Comparison of ENCODE assay signal across 7 mouse cellular contexts in genomic region chr9:21221383-21221929, GRCm38 (mm10). TPM values are rescaled to one million over a fixed set of nuclear protein-coding genes. Genes with fewer than 3 reads are reported as not detected.
A peak's percentile ranks its signal among the peaks of the same experiment; 100 is the strongest.
DNase-seq lines count a peak whose midpoint lies in the region; ATAC-seq and TF ChIP-seq lines count a peak whose summit lies in the region.

No protein-coding gene starts in this region.

- peak overlapping the region; percentile 47 for H3K9ac ChIP-seq in heart, embryonic 14.5 days (ENCODE audit: low read length)
- H3K9ac ChIP-seq in midbrain, postnatal 0 days (replicated peaks; ENCODE audit: low read length, poor library complexity, severe bottlenecking) = no peak overlapping the region

- TF ChIP-seq CTCF in thymus, adult 2 months (IDR thresholded peaks at IDR 0.05; ENCODE audit: borderline replicate concordance, control insufficient read depth, extremely low read depth, insufficient read depth, low read length, poor library complexity) = no peak
- peak; percentile 69 for TF ChIP-seq CTCF in midbrain, postnatal 0 days (IDR thresholded peaks at IDR 0.05)

- 11% methylated on average over 7 of the region's 7 CpGs for WGBS in thymus, adult 2 months
- 24% methylated on average over 7 of the region's 7 CpGs for WGBS in heart, embryonic 14.5 days
- 23% methylated on average over 7 of the region's 7 CpGs for WGBS in limb, embryonic 10.5 days
- 22% methylated on average over 7 of the region's 7 CpGs for WGBS in midbrain, postnatal 0 days

- H3K27ac ChIP-seq in thymus, adult 2 months (ENCODE audit: control insufficient read depth, insufficient read depth, low read length) = no peak overlapping the region
- peak overlapping the region in 1 of 2 experiments; percentile 75; a peak in 3 of 4 replicates for H3K27ac ChIP-seq in heart, embryonic 14.5 days (replicated peaks in 1 of 2; ENCODE audit: control insufficient read depth in 1 of 2, insufficient read depth in 1 of 2, low read depth in 2 of 2, low read length in 2 of 2)
- H3K27ac ChIP-seq in limb, embryonic 10.5 days = no peak overlapping the region
- no peak overlapping the region for H3K27ac ChIP-seq in midbrain, postnatal 0 days (ENCODE audit: low read depth, low read length)

- DNase-seq in thymus, adult 2 months = peak; percentile 60
- no peak for DNase-seq in thymus, adult 18-20 months
- peak; percentile 80 for DNase-seq in c-Kit-positive CD71-positive TER-119-positive erythroid progenitor cells, embryonic 14.5 days (ENCODE audit: low spot score)
- no peak for DNase-seq in limb, embryonic 10.5 days (ENCODE audit: low spot score)
- DNase-seq in midbrain, postnatal 0 days (ENCODE audit: low spot score) = peak; percentile 78
- no peak for DNase-seq in ovary, adult 18-20 months (ENCODE audit: low spot score)

- H3K36me3 ChIP-seq in thymus, adult 2 months (ENCODE audit: control insufficient read depth, insufficient read depth, low read length) = no peaks in the 10 kb centered on the region
- H3K36me3 ChIP-seq in heart, embryonic 14.5 days (ENCODE audit: control insufficient read depth, insufficient read depth, low read length) = no peaks in the 10 kb centered on the region
- H3K36me3 ChIP-seq in limb, embryonic 10.5 days = no peaks in the 10 kb centered on the region
- no peaks in the 10 kb centered on the region for H3K36me3 ChIP-seq in midbrain, postnatal 0 days (ENCODE audit: insufficient read depth, low read length)

- H3K27me3 ChIP-seq in thymus, adult 2 months (ENCODE audit: control insufficient read depth, insufficient read depth, low read length) = no peaks in the 10 kb centered on the region
- no peaks in the 10 kb centered on the region for H3K27me3 ChIP-seq in heart, embryonic 14.5 days (ENCODE audit: control insufficient read depth, insufficient read depth, low read length)
- H3K27me3 ChIP-seq in limb, embryonic 10.5 days (ENCODE audit: low read depth, poor library complexity, severe bottlenecking) = peaks cover 14% of the 10 kb centered on the region
- no peaks in the 10 kb centered on the region for H3K27me3 ChIP-seq in midbrain, postnatal 0 days (ENCODE audit: insufficient read depth, low read length)

- 0 out of 2 replicates have a peak, but pooled peaks have one; percentile 11 for ATAC-seq in heart, embryonic 14.5 days (ENCODE audit: insufficient number of reproducible peaks, insufficient read depth, low FRiP score, low read depth)
- ATAC-seq in midbrain, postnatal 0 days (ENCODE audit: low FRiP score) = no peak

- 0 out of 2 replicates have a peak, but pooled peaks cover 2% of the 10 kb centered on the region for H3K9me3 ChIP-seq in heart, embryonic 14.5 days (ENCODE audit: control insufficient read depth, low read length)
- no peaks in the 10 kb centered on the region for H3K9me3 ChIP-seq in limb, embryonic 10.5 days (replicated peaks)
- no peaks in the 10 kb centered on the region for H3K9me3 ChIP-seq in midbrain, postnatal 0 days (ENCODE audit: low read length)

- peak overlapping the region; percentile 54 for H3K4me2 ChIP-seq in heart, embryonic 14.5 days (ENCODE audit: low read length)
- H3K4me2 ChIP-seq in midbrain, postnatal 0 days (ENCODE audit: low read depth, low read length, poor library complexity, severe bottlenecking) = no peak overlapping the region

- no peak for TF ChIP-seq POLR2A in thymus, adult 2 months (IDR thresholded peaks at IDR 0.05; ENCODE audit: control insufficient read depth, extremely low read depth, insufficient read depth, low read length, poor library complexity)

- H3K4me1 ChIP-seq in thymus, adult 2 months (replicated peaks; ENCODE audit: control insufficient read depth, insufficient read depth, low read length) = peaks cover 11% of the 10 kb centered on the region
- H3K4me1 ChIP-seq in heart, embryonic 14.5 days (ENCODE audit: control insufficient read depth in 2 of 2, insufficient read depth in 2 of 2, low read length in 2 of 2) = peaks cover 5 to 18% of the 10 kb centered on the region in 2 experiments
- peaks cover 17% of the 10 kb centered on the region for H3K4me1 ChIP-seq in limb, embryonic 10.5 days
- H3K4me1 ChIP-seq in midbrain, postnatal 0 days (ENCODE audit: insufficient read depth, low read length) = no peaks in the 10 kb centered on the region; the same call in 1 of the 2 replicates

- H3K4me3 ChIP-seq in thymus, adult 2 months (ENCODE audit: control insufficient read depth, insufficient read depth, low read length) = no peak overlapping the region
- H3K4me3 ChIP-seq in heart, embryonic 14.5 days (ENCODE audit: control insufficient read depth in 1 of 2, insufficient read depth in 1 of 2, low read depth in 1 of 2, low read length in 2 of 2) = peak overlapping the region in 1 of 2 experiments; percentile 6; a peak in 1 of 4 replicates
- 0 out of 2 replicates have a peak overlapping the region, but pooled peaks have one; percentile 40 for H3K4me3 ChIP-seq in limb, embryonic 10.5 days
- H3K4me3 ChIP-seq in midbrain, postnatal 0 days (ENCODE audit: low read depth, low read length) = no peak overlapping the region

RNA-seq across cellular contexts. Expression of gene Keap1, which starts 17.7 kb away (rescaled TPM):
- 115 and 122 TPM in 2 replicates for polyA plus RNA-seq in thymus, adult 2 months (2012; rRNA removed)
- 31.5 and 32.3 TPM in 2 replicates for polyA plus RNA-seq in heart, embryonic 14.5 days (2014; fragmentation: Nextera tagmentation; extraction: Ambion mirVana)
- polyA plus RNA-seq in limb, embryonic 10.5 days (2016; fragmentation: Nextera tagmentation; extraction: Ambion mirVana) = 50.4 and 61.7 TPM in 2 replicates
- total RNA-seq in midbrain, postnatal 0 days (2014; rRNA removed) = 72.5 and 89.7 TPM in 2 replicates
- polyA plus RNA-seq in midbrain, postnatal 0 days (2015; fragmentation: Nextera tagmentation; extraction: Ambion mirVana) = 60.6 and 67.7 TPM in 2 replicates

RNA-seq across cellular contexts. Expression of gene S1pr5, which starts 26.8 kb away (rescaled TPM):
- polyA plus RNA-seq in thymus, adult 2 months (2012; rRNA removed) = 0.70 and 0.78 TPM in 2 replicates
- polyA plus RNA-seq in heart, embryonic 14.5 days (2014; fragmentation: Nextera tagmentation; extraction: Ambion mirVana) = 0.18 and 0.26 TPM in 2 replicates
- polyA plus RNA-seq in limb, embryonic 10.5 days (2016; fragmentation: Nextera tagmentation; extraction: Ambion mirVana) = 0.15 and 0.33 TPM in 2 replicates
- total RNA-seq in midbrain, postnatal 0 days (2014; rRNA removed) = 4.2 and 5.2 TPM in 2 replicates
- 2.7 and 2.9 TPM in 2 replicates for polyA plus RNA-seq in midbrain, postnatal 0 days (2015; fragmentation: Nextera tagmentation; extraction: Ambion mirVana)

RNA-seq across cellular contexts. Expression of gene Atg4d, which starts 43.6 kb away (rescaled TPM):
- polyA plus RNA-seq in thymus, adult 2 months (2012; rRNA removed) = 84.3 and 87.7 TPM in 2 replicates
- 47.2 and 51.4 TPM in 2 replicates for polyA plus RNA-seq in heart, embryonic 14.5 days (2014; fragmentation: Nextera tagmentation; extraction: Ambion mirVana)
- 38.5 and 41.3 TPM in 2 replicates for polyA plus RNA-seq in limb, embryonic 10.5 days (2016; fragmentation: Nextera tagmentation; extraction: Ambion mirVana)
- 20.3 and 26.6 TPM in 2 replicates for total RNA-seq in midbrain, postnatal 0 days (2014; rRNA removed)
- 26.3 and 32.6 TPM in 2 replicates for polyA plus RNA-seq in midbrain, postnatal 0 days (2015; fragmentation: Nextera tagmentation; extraction: Ambion mirVana)

RNA-seq across cellular contexts. Expression of gene Pde4a, which starts 55.9 kb away (rescaled TPM):
- 6.1 and 6.8 TPM in 2 replicates for polyA plus RNA-seq in thymus, adult 2 months (2012; rRNA removed)
- 11.0 and 11.8 TPM in 2 replicates for polyA plus RNA-seq in heart, embryonic 14.5 days (2014; fragmentation: Nextera tagmentation; extraction: Ambion mirVana)
- 3.6 and 4.5 TPM in 2 replicates for polyA plus RNA-seq in limb, embryonic 10.5 days (2016; fragmentation: Nextera tagmentation; extraction: Ambion mirVana)
- total RNA-seq in midbrain, postnatal 0 days (2014; rRNA removed) = 40.7 and 46.5 TPM in 2 replicates
- polyA plus RNA-seq in midbrain, postnatal 0 days (2015; fragmentation: Nextera tagmentation; extraction: Ambion mirVana) = 59.8 and 63.8 TPM in 2 replicates

Comparison
In these comparisons a context has a peak if more than half of its experiments do, and no peak if none do; other contexts are left out.
1. DNase-seq: peak in thymus, adult 2 months (single experiment), c-Kit-positive CD71-positive TER-119-positive erythroid progenitor cells, embryonic 14.5 days (single experiment) and midbrain, postnatal 0 days (single experiment); none in thymus, adult 18-20 months (0 of 2), limb, embryonic 10.5 days (single experiment) and ovary, adult 18-20 months (single experiment).